Mouse (Mus musculus) kidney, adult 9 months (tissue): Measurements from ENCODE around the gene Gm4214.
"Not testable (repeated sequence)": the region's sequence is repeated elsewhere in the genome, so short reads cannot be mapped to it uniquely, and the experiment has no call there.

Experiments used
- DNase-seq: peaks from one replicate; pipeline ENCODE4 v3.0.0; 2022

Gene Gm4214

GRCm38 (mm10) chr7:22984573-22984972, at the start of gene Gm4214:
Gene Gm4214 (minus strand): TSS chr7:22984673.
- DNase-seq = not testable (repeated sequence)

DNA sequence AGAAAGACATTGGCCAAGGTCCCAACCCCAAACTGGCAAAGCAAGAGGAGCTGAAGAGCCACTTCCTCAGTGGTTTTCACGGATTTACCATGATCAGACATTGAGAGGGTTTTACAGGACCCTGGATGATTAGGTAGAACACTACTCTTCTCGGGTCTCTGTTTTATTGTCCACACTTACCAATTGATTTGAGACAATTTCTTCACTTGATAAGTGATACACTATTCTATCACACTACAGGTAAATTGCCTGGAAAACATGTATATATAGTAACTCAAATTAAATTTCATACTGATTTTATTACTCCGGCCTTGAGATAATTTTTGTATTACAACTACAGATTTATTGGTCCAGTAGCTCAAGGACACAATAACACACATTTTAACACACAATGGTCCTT, 35.4 kb upstream of the Gm4214 start, which contains the start of gene Gm4216:
TSS of gene Gm4216 (minus strand) at position 101 of the 400 bp plus-strand sequence.
- DNase-seq = not testable (repeated sequence)
